Mouse (Mus musculus) testis, adult 2 months (tissue): ENCODE results near the gene Rgl2.

ENCODE experiments used
- CTCF ChIP-seq: fragments of 200-500 bp; IDR thresholded peaks from 2 replicates; pipeline ENCODE4 v1.5.1; 2012; ENCODE audit warnings: low read depth, mild to moderate bottlenecking, inconsistent platforms, low read length, moderate library complexity; ENCODE audit not compliant: control insufficient read depth, insufficient read depth, insufficient replicate concordance
- POLR2A ChIP-seq: fragments of 200-500 bp; IDR thresholded peaks from 2 replicates; pipeline ENCODE4 v1.6.1; 2012; ENCODE audit warnings: low read depth, mild to moderate bottlenecking, inconsistent platforms, low read length, moderate library complexity; ENCODE audit not compliant: control insufficient read depth

DNA sequence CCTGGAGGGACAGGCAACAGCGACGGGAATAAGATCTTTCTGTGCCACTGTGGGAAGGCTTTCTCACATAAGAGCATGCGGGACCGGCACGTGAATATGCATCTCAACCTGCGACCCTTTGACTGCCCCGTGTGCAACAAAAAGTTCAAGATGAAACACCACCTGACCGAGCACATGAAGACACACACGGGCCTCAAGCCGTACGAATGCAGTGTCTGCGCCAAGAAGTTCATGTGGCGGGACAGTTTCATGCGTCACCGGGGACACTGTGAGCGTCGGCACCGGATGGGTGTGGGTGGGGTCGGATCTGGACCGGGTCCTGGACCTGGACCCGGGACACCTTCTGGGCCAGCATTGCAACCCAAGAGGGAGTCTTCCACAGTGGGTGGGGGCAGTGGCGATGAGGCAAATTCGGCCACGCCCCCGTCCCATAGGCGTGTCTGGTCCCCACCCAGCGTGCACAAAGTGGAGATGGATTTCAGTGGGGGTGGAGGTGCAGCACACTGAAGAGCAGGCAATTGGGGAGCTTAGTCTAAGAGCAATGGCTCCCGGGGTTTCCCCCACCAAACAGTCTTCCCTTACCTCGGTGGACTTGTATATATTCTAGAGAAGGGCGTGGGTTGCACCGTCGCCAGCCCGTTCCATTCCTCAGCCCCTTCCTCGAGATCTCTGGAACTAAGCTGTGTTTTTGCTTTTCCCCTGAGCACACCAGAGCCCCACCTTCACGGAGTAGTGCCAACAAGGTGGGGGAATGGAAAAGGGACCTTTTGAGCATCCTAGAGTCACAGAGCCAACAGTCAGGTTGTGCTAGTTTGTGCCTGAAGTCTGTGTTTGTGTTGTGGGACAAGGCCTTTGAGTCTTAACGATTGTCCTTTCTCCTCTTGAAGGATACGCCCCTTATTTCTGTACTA, 10.8 kb upstream of the Rgl2 start:
- no peak for TF ChIP-seq CTCF
- TF ChIP-seq POLR2A = no peak; the same call in 1 of the 2 replicates
